Mouse (Mus musculus): Measurements from ENCODE around the gene Porcn.

GRCm38 (mm10) chrX:8252334-8253285 lies 46.3 kb upstream of the Porcn start, which contains the start of gene Ftsj1:
- TF ChIP-seq ZC3H11A (IDR thresholded peaks at IDR 0.05; ENCODE audit: low read depth, low read length) (no peak), EP300 (IDR thresholded peaks at IDR 0.05; ENCODE audit: low read length) (no peak), CTCF (conservative IDR thresholded peaks at IDR 0.05 in 1 of 2, IDR thresholded peaks at IDR 0.05 in 1 of 2; ENCODE audit: low read depth in 2 of 2, low read length in 2 of 2) (no peak), ETS1 (conservative IDR thresholded peaks at IDR 0.05; ENCODE audit: low read depth, low read length) (0 out of 2 replicates have a peak, but pooled peaks have one; percentile 11), TCF12 (IDR thresholded peaks at IDR 0.05; ENCODE audit: low read depth, low read length) (peak; percentile 36; the same call in 1 of the 2 replicates), POLR2A (IDR thresholded peaks at IDR 0.05; ENCODE audit: low read depth, low read length) (peak; percentile 62), POLR2AphosphoS2 (IDR thresholded peaks at IDR 0.05; ENCODE audit: low read depth, low read length) (no peak), USF1 (IDR thresholded peaks at IDR 0.05; ENCODE audit: low read depth, low read length) (no peak), MYC (IDR thresholded peaks at IDR 0.05; ENCODE audit: low read depth, low read length) (peak; percentile 66; the same call in 1 of the 2 replicates), MEF2A (IDR thresholded peaks at IDR 0.05; ENCODE audit: borderline replicate concordance, low read depth, low read length) (0 out of 2 replicates have a peak, but pooled peaks have one; percentile 36), HCFC1 (IDR thresholded peaks at IDR 0.05; ENCODE audit: low read depth, low read length) (peak; percentile 90), GABPA (IDR thresholded peaks at IDR 0.05; ENCODE audit: insufficient replicate concordance, low read depth, low read length) (peak; percentile 53; the same call in 1 of the 2 replicates)

Data from CH12.LX (cell line).